Mouse (Mus musculus) liver, embryonic 14.5 days (tissue): ENCODE measurements around the gene Slit2. TPM values are rescaled to one million over a fixed set of nuclear protein-coding genes. Genes with fewer than 3 reads are reported as not detected.
A peak's percentile ranks its signal among the peaks of the same experiment; 100 is the strongest.

ENCODE experiments used
- ATAC-seq: fragments of 200-750 bp; cut with Nextera tagmentation; 2 replicates; pipeline ENCODE4 v1.8.0; 2017; ENCODE audit warnings: moderate number of reproducible peaks, mild to moderate bottlenecking, moderate library complexity; ENCODE audit not compliant: insufficient read depth
- DNase-seq, 3 experiments: peaks; one replicate each; pipeline ENCODE4 v3.0.0-alpha.2; 2012 to 2013; ENCODE audit warnings: low read depth in 3 of 3, low spot score in 3 of 3
- H3K27ac ChIP-seq: fragments of 300-500 bp; sonication (generic); 2 replicates; pipeline ENCODE4 v1.5.1; 2014; ENCODE audit warnings: moderate library complexity, mild to moderate bottlenecking, control low read depth, inconsistent platforms
- H3K27me3 ChIP-seq: fragments of 300-500 bp; sonication (generic); 2 replicates; pipeline ENCODE4 v1.6.1; 2014; ENCODE audit warnings: mild to moderate bottlenecking, low read length, moderate library complexity; ENCODE audit not compliant: control insufficient read depth, insufficient read depth
- H3K36me3 ChIP-seq: fragments of 300-500 bp; sonication (generic); replicated peaks from 2 replicates; pipeline ENCODE4 v1.6.1; 2014; ENCODE audit warnings: low read depth; ENCODE audit not compliant: control insufficient read depth, insufficient read depth
- H3K4me1 ChIP-seq, 2 experiments: fragments of 200-500 bp in 1 of 2; fragments of 300-500 bp in 1 of 2; sonication (generic) in 1 of 2; replicated peaks; 2 replicates each; pipeline ENCODE4 v1.6.1; 2012 to 2014; ENCODE audit warnings: antibody characterized with exemption in 1 of 2, inconsistent platforms in 1 of 2, low read length in 1 of 2; ENCODE audit not compliant: control insufficient read depth in 2 of 2, insufficient read depth in 2 of 2
- H3K4me2 ChIP-seq: fragments of 300-500 bp; sonication (generic); 2 replicates; pipeline ENCODE4 v1.6.1; 2014; ENCODE audit warnings: low read depth, mild to moderate bottlenecking, control low read depth, moderate library complexity
- H3K4me3 ChIP-seq, 2 experiments: fragments of 200-500 bp in 1 of 2; fragments of 300-500 bp in 1 of 2; sonication (generic) in 1 of 2; 2 replicates each; pipeline ENCODE4 v1.5.1; 2012 to 2014; ENCODE audit warnings: low read depth in 2 of 2, low read length in 2 of 2, mild to moderate bottlenecking in 2 of 2, control low read depth in 1 of 2, inconsistent platforms in 1 of 2, moderate library complexity in 1 of 2; ENCODE audit not compliant: insufficient read depth in 1 of 2
- H3K9ac ChIP-seq: fragments of 300-500 bp; sonication (generic); replicated peaks from 2 replicates; pipeline ENCODE4 v1.6.1; 2014; ENCODE audit warnings: mild to moderate bottlenecking, control low read depth, moderate library complexity
- H3K9me3 ChIP-seq: fragments of 300-500 bp; sonication (generic); 2 replicates; pipeline ENCODE4 v1.6.1; 2016; ENCODE audit warnings: low read length, mixed read lengths; ENCODE audit not compliant: control insufficient read depth
- CTCF ChIP-seq: IDR thresholded peaks from 2 replicates; pipeline ENCODE4 v1.5.1; 2016; ENCODE audit warnings: antibody characterized with exemption, low read depth, control low read depth
- EP300 ChIP-seq: IDR thresholded peaks from 2 replicates; pipeline ENCODE4 v1.6.1; 2016; ENCODE audit warnings: antibody characterized with exemption, low read depth
- WGBS: fragments of 180-500 bp; shearing (Covaris S2); extraction: QIAGEN DNeasy Blood & Tissue Kit; methylation state at CpG from one replicate; pipeline ENCODE4 v1.1.7; 2014; ENCODE audit not compliant: insufficient replicate concordance; 5-methylcytosine and 5-hydroxymethylcytosine counted together
- polyA plus RNA-seq, 2 experiments: library from polyadenylated mRNA; depleted of rRNA in 1 of 2; stranded (reverse) in 1 of 2; unstranded in 1 of 2; fragments of >200 nt; fragmentation: Nextera tagmentation in 1 of 2; extraction: Ambion mirVana in 1 of 2; gene quantifications; 2 replicates each; pipeline versions ENCODE4 v1.2.1 to v1.2.3; 2012 to 2014

Gene Slit2
- polyA plus RNA-seq, 2 experiments: 0.28 to 0.32 TPM

DNA sequence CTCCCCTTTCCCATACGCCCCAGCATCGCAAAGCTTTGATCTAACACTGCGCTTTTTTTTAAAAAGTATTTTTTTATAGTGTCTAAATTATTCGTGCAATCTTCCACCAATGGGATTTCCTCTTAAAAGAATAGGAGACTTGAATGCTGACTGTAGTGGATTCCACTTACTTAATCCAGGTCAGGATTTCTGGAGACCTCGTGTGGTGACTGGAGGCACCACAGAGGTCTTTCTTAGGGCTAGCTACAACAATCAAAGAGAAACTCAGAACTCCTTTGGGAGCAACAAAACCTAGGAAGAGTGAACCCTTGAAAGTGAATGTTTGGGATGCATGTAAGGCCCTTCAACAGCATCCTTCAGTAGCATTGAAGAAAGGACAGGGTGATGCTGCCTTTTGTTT, 2.5 kb upstream of the Slit2 start:
- no peak for DNase-seq

GRCm38 (mm10) chr5:47981951-47982350, 987 bp upstream of the Slit2 start:
- H3K9me3 ChIP-seq: no peaks in the 10 kb centered on the region
- 44% methylated on average over 8 of the region's 8 CpGs for WGBS
- TF ChIP-seq EP300: no peak
- no peak for TF ChIP-seq CTCF
- no peaks in the 10 kb centered on the region for H3K36me3 ChIP-seq
- no peaks in the 10 kb centered on the region for H3K4me1 ChIP-seq
- no peak for DNase-seq
- H3K4me2 ChIP-seq: peak overlapping the region; percentile 82
- no peak overlapping the region for H3K27ac ChIP-seq
- no peak overlapping the region for H3K9ac ChIP-seq
- peaks cover 38% of the 10 kb centered on the region for H3K27me3 ChIP-seq
- no peak for ATAC-seq
- no peak overlapping the region for H3K4me3 ChIP-seq

More for the DNA sequence above, 2.5 kb upstream of the Slit2 start:
- Histone ChIP-seq H3K27ac (no peak overlapping the region), H3K27me3 (peaks cover 25% of the 10 kb centered on the region), H3K4me2 (no peak overlapping the region), H3K9me3 (no peaks in the 10 kb centered on the region), H3K4me1 (no peaks in the 10 kb centered on the region), H3K36me3 (no peaks in the 10 kb centered on the region), H3K4me3 (no peak overlapping the region), H3K9ac (no peak overlapping the region)
- no peak for ATAC-seq
- TF ChIP-seq EP300 (no peak), CTCF (no peak)
- 35% methylated on average over 5 of the region's 5 CpGs for WGBS

GRCm38 (mm10) chr5:47983746-47984583, 1.0 kb downstream of the Slit2 start:
- Histone ChIP-seq H3K27ac (no peak overlapping the region), H3K4me2 (peak overlapping the region; percentile 82), H3K36me3 (no peaks in the 10 kb centered on the region), H3K9ac (no peak overlapping the region), H3K4me1 (no peaks in the 10 kb centered on the region), H3K4me3 (peak overlapping the region; percentile 42 to 55), H3K27me3 (peaks cover 38% of the 10 kb centered on the region), H3K9me3 (no peaks in the 10 kb centered on the region)
- ATAC-seq: no peak
- TF ChIP-seq EP300 (no peak), CTCF (no peak)
- no peak for DNase-seq
- 2% methylated on average over 38 of the region's 38 CpGs for WGBS

DNA sequence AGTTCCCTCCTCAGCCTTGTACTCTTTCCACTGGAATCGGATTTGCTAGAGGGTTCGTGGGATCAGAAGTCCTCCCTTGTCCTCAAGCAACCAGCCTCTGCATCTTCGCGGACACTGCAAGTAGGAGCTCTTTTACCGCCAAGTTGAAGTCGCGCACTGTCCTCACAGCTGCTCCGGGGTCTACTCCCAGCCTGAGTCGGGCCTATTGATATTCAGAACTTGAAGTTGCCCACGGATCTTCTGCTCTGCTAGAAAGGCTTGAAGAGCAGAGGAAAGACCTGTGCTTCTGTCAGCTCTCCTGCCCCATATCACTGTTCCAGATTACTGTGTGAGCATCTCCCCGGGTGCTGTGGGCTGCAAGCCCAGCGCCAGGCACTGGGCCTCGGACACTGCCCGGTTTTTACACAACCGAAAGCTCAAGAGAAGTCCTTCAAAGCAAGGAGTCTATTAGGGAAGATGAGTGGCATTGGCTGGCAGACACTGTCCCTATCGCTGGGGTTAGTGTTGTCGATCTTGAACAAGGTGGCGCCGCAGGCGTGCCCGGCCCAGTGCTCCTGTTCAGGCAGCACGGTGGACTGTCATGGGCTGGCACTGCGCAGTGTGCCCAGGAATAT, 1.8 kb downstream of the Slit2 start:
- no peaks in the 10 kb centered on the region for H3K4me1 ChIP-seq
- H3K27ac ChIP-seq: no peak overlapping the region
- 1% methylated on average over 23 of the region's 23 CpGs for WGBS
- DNase-seq (no peak), ATAC-seq (no peak)
- no peaks in the 10 kb centered on the region for H3K9me3 ChIP-seq
- TF ChIP-seq EP300: no peak
- no peak for TF ChIP-seq CTCF
- H3K27me3 ChIP-seq: peaks cover 38% of the 10 kb centered on the region
- peak overlapping the region; percentile 82; the same call in 1 of the 2 replicates for H3K4me2 ChIP-seq
- no peaks in the 10 kb centered on the region for H3K36me3 ChIP-seq
- H3K4me3 ChIP-seq: peak overlapping the region; percentile 6; a peak in 1 of 4 replicates
- no peak overlapping the region for H3K9ac ChIP-seq

DNA sequence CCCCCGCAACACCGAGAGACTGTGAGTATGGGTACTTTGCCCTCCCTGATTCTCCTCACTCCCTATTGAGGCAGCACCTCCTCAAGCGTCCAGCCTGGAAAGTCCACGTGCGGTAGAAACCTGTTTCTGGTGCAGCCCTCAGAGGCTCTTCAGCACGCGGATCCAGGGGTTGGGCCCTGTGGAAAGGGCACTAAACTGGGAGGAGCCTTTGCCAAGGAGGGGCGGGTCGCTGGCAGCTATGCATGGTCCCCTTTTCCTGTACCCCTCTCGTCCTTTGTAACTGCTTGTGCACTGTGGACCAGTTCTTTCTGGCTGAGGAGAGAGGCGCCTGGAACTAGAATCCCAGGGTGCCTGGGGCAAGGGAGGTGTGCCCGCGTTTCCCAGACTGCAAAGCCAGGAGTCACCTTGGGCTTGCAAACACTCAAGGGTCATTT, 2.3 kb downstream of the Slit2 start:
- Histone ChIP-seq H3K9ac (no peak overlapping the region), H3K27me3 (peaks cover 38% of the 10 kb centered on the region)
- TF ChIP-seq CTCF (no peak), EP300 (no peak)

More for the DNA sequence above, 2.3 kb downstream of the Slit2 start:
- H3K4me2 ChIP-seq: peak overlapping the region; percentile 22; the same call in 1 of the 2 replicates
- H3K4me1 ChIP-seq: no peaks in the 10 kb centered on the region
- 0% methylated on average over 13 of the region's 13 CpGs for WGBS
- H3K27ac ChIP-seq: no peak overlapping the region
- no peak for ATAC-seq
- H3K4me3 ChIP-seq: no peak overlapping the region
- DNase-seq: no peak
- no peaks in the 10 kb centered on the region for H3K9me3 ChIP-seq
- no peaks in the 10 kb centered on the region for H3K36me3 ChIP-seq
